Mouse (Mus musculus) cerebellum, adult 2 months (tissue): ENCODE measurements at regions not wholly inside any gene's neighbourhood (a gene's known extent, or its start where the extent isn't known, plus 50 kb on each side); places are given as distances from the start of the nearest gene placed in this dataset.

Experiments used
- CTCF ChIP-seq: fragments of 200-500 bp; IDR thresholded peaks from 2 replicates; pipeline ENCODE4 v1.5.1; 2011; ENCODE audit warnings: low read depth, mild to moderate bottlenecking, control low read depth, low read length, moderate library complexity, borderline replicate concordance; ENCODE audit not compliant: insufficient read depth
- POLR2A ChIP-seq: fragments of 200-500 bp; IDR thresholded peaks from 2 replicates; pipeline ENCODE4 v1.6.1; 2011; ENCODE audit warnings: low read length, control low read depth, borderline replicate concordance; ENCODE audit not compliant: insufficient read depth

GRCm38 (mm10) chr16:25052428-25052827 lies 234.2 kb upstream of the Tprg start:
- TF ChIP-seq CTCF (no peak), POLR2A (no peak)
